Mouse (Mus musculus): ENCODE measurements around the gene Ncapd3. TPM values are rescaled to one million over a fixed set of nuclear protein-coding genes. Genes with fewer than 3 reads are reported as not detected.

Ncapd3 gene
- total and polyA plus RNA-seq, 3 experiments, result 5.6 to 187 (median 75.6) TPM

GRCm38 (mm10) chr9:27023681-27024080, 6.3 kb upstream of the Ncapd3 start:
- peak; percentile 29 for DNase-seq (ENCODE audit: low spot score)
- Histone ChIP-seq H3K4me3 (ENCODE audit: low read depth, low read length) (no peak overlapping the region), H3K36me3 (replicated peaks) (peaks cover 64% of the 10 kb centered on the region), H3K27me3 (ENCODE audit: insufficient read depth, low read length) (no peaks in the 10 kb centered on the region), H3K9me3 (replicated peaks) (peaks cover 4% of the 10 kb centered on the region; the same call in 1 of the 2 replicates), H3K4me1 (ENCODE audit: insufficient read depth, low read depth, low read length) (peaks cover 49% of the 10 kb centered on the region)
- TF ChIP-seq CTCF (IDR thresholded peaks at IDR 0.05; ENCODE audit: low read depth, low read length) (no peak), GATA1 (IDR thresholded peaks at IDR 0.05; ENCODE audit: borderline replicate concordance, low read length) (no peak), GATA2 (IDR thresholded peaks at IDR 0.05; ENCODE audit: borderline replicate concordance, low read depth, low read length) (no peak), TAL1 (conservative IDR thresholded peaks at IDR 0.05; ENCODE audit: low read depth, low read length) (no peak), POLR2AphosphoS5 (IDR thresholded peaks at IDR 0.05; ENCODE audit: insufficient replicate concordance, low read depth, low read length) (no peak)
- ATAC-seq (ENCODE audit: extremely low read depth, insufficient number of reproducible peaks, low FRiP score, poor library complexity, severe bottlenecking), result peak; percentile 64

- no peak for TF ChIP-seq GATA2 (IDR thresholded peaks at IDR 0.05; ENCODE audit: borderline replicate concordance, low read depth, low read length)
- no peak for TF ChIP-seq CTCF (IDR thresholded peaks at IDR 0.05; ENCODE audit: low read depth, low read length)
- no peak for TF ChIP-seq TAL1 (conservative IDR thresholded peaks at IDR 0.05; ENCODE audit: low read depth, low read length)
- peak; percentile 15 for DNase-seq (ENCODE audit: low spot score)
- no peak overlapping the region for H3K4me3 ChIP-seq (ENCODE audit: low read depth, low read length)
- ATAC-seq (ENCODE audit: extremely low read depth, insufficient number of reproducible peaks, low FRiP score, poor library complexity, severe bottlenecking), result no peak
- H3K9me3 ChIP-seq (replicated peaks), result no peaks in the 10 kb centered on the region
- peaks cover 60% of the 10 kb centered on the region for H3K4me1 ChIP-seq (ENCODE audit: insufficient read depth, low read depth, low read length)
- H3K36me3 ChIP-seq (replicated peaks), result peaks cover 42% of the 10 kb centered on the region
- H3K27me3 ChIP-seq (ENCODE audit: insufficient read depth, low read length), result no peaks in the 10 kb centered on the region
Measured at GRCm38 (mm10) chr9:27026708-27027107, 3.3 kb upstream of the Ncapd3 start.

- ATAC-seq (ENCODE audit: extremely low read depth, insufficient number of reproducible peaks, low FRiP score, poor library complexity, severe bottlenecking), result no peak
- peaks cover 41% of the 10 kb centered on the region for H3K36me3 ChIP-seq (replicated peaks)
- peak; percentile 33 for DNase-seq (ENCODE audit: low spot score)
- no peaks in the 10 kb centered on the region for H3K27me3 ChIP-seq (ENCODE audit: insufficient read depth, low read length)
- H3K4me1 ChIP-seq (ENCODE audit: insufficient read depth, low read depth, low read length), result peaks cover 64% of the 10 kb centered on the region
- H3K9me3 ChIP-seq (replicated peaks), result no peaks in the 10 kb centered on the region
- no peak for TF ChIP-seq CTCF (IDR thresholded peaks at IDR 0.05; ENCODE audit: low read depth, low read length)
- no peak for TF ChIP-seq POLR2AphosphoS5 (IDR thresholded peaks at IDR 0.05; ENCODE audit: insufficient replicate concordance, low read depth, low read length)
- TF ChIP-seq GATA2 (IDR thresholded peaks at IDR 0.05; ENCODE audit: borderline replicate concordance, low read depth, low read length), result no peak
- no peak for TF ChIP-seq GATA1 (IDR thresholded peaks at IDR 0.05; ENCODE audit: borderline replicate concordance, low read length)
- no peak for TF ChIP-seq TAL1 (conservative IDR thresholded peaks at IDR 0.05; ENCODE audit: low read depth, low read length)
- peak overlapping the region; percentile 100 for H3K4me3 ChIP-seq (ENCODE audit: low read depth, low read length)
Measured at GRCm38 (mm10) chr9:27029022-27029827, 750 bp upstream of the Ncapd3 start.

GRCm38 (mm10) chr9:27030763-27031100, 757 bp downstream of the Ncapd3 start:
- ATAC-seq (ENCODE audit: extremely low read depth, insufficient number of reproducible peaks, low FRiP score, poor library complexity, severe bottlenecking), result no peak
- H3K9me3 ChIP-seq (replicated peaks), result no peaks in the 10 kb centered on the region
- no peaks in the 10 kb centered on the region for H3K27me3 ChIP-seq (ENCODE audit: insufficient read depth, low read length)
- peaks cover 63% of the 10 kb centered on the region for H3K4me1 ChIP-seq (ENCODE audit: insufficient read depth, low read depth, low read length)
- peaks cover 47% of the 10 kb centered on the region for H3K36me3 ChIP-seq (replicated peaks)
- TF ChIP-seq TAL1 (conservative IDR thresholded peaks at IDR 0.05; ENCODE audit: low read depth, low read length), result no peak
- no peak for DNase-seq (ENCODE audit: low spot score)
- H3K4me3 ChIP-seq (ENCODE audit: low read depth, low read length), result peak overlapping the region; percentile 100

- DNase-seq (ENCODE audit: low spot score) (no peak), ATAC-seq (ENCODE audit: extremely low read depth, insufficient number of reproducible peaks, low FRiP score, poor library complexity, severe bottlenecking) (no peak)
- H3K27me3 ChIP-seq (ENCODE audit: insufficient read depth, low read length), result no peaks in the 10 kb centered on the region
- H3K4me1 ChIP-seq (ENCODE audit: insufficient read depth, low read depth, low read length), result no peaks in the 10 kb centered on the region
- no peaks in the 10 kb centered on the region for H3K9me3 ChIP-seq (replicated peaks)
- H3K36me3 ChIP-seq (replicated peaks), result peaks cover 96% of the 10 kb centered on the region
- TF ChIP-seq GATA1 (IDR thresholded peaks at IDR 0.05; ENCODE audit: borderline replicate concordance, low read length), result no peak
- no peak for TF ChIP-seq CTCF (IDR thresholded peaks at IDR 0.05; ENCODE audit: low read depth, low read length)
- TF ChIP-seq GATA2 (IDR thresholded peaks at IDR 0.05; ENCODE audit: borderline replicate concordance, low read depth, low read length), result no peak
- TF ChIP-seq POLR2AphosphoS5 (IDR thresholded peaks at IDR 0.05; ENCODE audit: insufficient replicate concordance, low read depth, low read length), result no peak
- no peak for TF ChIP-seq TAL1 (conservative IDR thresholded peaks at IDR 0.05; ENCODE audit: low read depth, low read length)
- no peak overlapping the region for H3K4me3 ChIP-seq (ENCODE audit: low read depth, low read length)
Measured at GRCm38 (mm10) chr9:27043892-27044291, 13.9 kb downstream of the Ncapd3 start.

GRCm38 (mm10) chr9:27049492-27049891, 19.5 kb downstream of the Ncapd3 start:
- Histone ChIP-seq H3K36me3 (replicated peaks) (peaks cover 96% of the 10 kb centered on the region), H3K27me3 (ENCODE audit: insufficient read depth, low read length) (no peaks in the 10 kb centered on the region), H3K4me1 (ENCODE audit: insufficient read depth, low read depth, low read length) (no peaks in the 10 kb centered on the region), H3K9me3 (replicated peaks) (no peaks in the 10 kb centered on the region), H3K4me3 (ENCODE audit: low read depth, low read length) (no peak overlapping the region)
- no peak for TF ChIP-seq CTCF (IDR thresholded peaks at IDR 0.05; ENCODE audit: low read depth, low read length)
- no peak for TF ChIP-seq GATA2 (IDR thresholded peaks at IDR 0.05; ENCODE audit: borderline replicate concordance, low read depth, low read length)
- TF ChIP-seq POLR2AphosphoS5 (IDR thresholded peaks at IDR 0.05; ENCODE audit: insufficient replicate concordance, low read depth, low read length), result no peak
- DNase-seq (ENCODE audit: low spot score) (no peak), ATAC-seq (ENCODE audit: extremely low read depth, insufficient number of reproducible peaks, low FRiP score, poor library complexity, severe bottlenecking) (no peak)

All from G1E (cell line).